Mouse (Mus musculus) bone marrow, adult 2 months (tissue): ENCODE measurements around the gene Ranbp10.

Source experiments
- CTCF ChIP-seq: fragments of 200-500 bp; IDR thresholded peaks from 2 replicates; pipeline ENCODE4 v1.5.1; 2011; ENCODE audit warnings: low read length, control low read depth; ENCODE audit not compliant: control insufficient read depth, insufficient read depth
- POLR2A ChIP-seq: fragments of 200-500 bp; IDR thresholded peaks from 2 replicates; pipeline ENCODE4 v1.6.1; 2011; ENCODE audit warnings: low read depth, mild to moderate bottlenecking, control low read depth, low read length, borderline replicate concordance; ENCODE audit not compliant: control insufficient read depth

DNA sequence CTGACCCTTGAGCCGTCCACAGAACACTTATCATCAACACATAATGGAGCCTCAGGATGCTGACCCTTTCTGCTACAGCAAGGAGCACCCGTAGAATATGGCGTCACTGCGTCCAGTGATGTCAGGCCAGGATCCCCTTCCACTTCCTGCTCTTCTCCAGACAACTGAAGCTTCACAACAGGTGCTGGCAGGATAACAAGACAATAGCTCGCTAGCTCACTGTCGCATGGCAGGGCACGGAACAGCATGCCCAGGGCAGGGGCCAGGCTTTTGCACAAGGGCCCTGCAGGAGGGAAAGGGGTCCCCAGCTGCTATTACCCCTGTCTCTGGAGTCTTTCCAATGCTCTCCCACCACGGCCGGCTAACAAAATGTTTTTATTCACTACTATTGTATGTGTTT, 104.3 kb downstream of the Ranbp10 start:
- no peak for TF ChIP-seq CTCF
- no peak for TF ChIP-seq POLR2A
